Mouse (Mus musculus): ENCODE data around the gene C9orf72. TPM values are rescaled to one million over a fixed set of nuclear protein-coding genes. Genes with fewer than 3 reads are reported as not detected.

C9orf72 gene
- total RNA-seq, 2 experiments from 2014 or later, result 20.4 to 24.1 TPM

Other genes with a start within 250 kb of the C9orf72 start
- not detected for gene Ifnk, start 74.1 kb downstream of the C9orf72 start, total RNA-seq (2021)
- gene Mob3b, start 68.7 kb downstream of the C9orf72 start, total RNA-seq (2021), result 10 to 100 TPM; 28.9 to 31.8 TPM